Mouse (Mus musculus) stomach, postnatal 0 days (tissue): ENCODE data around the gene Hebp1.

Source experiments
- CTCF ChIP-seq: IDR thresholded peaks from 2 replicates; pipeline ENCODE4 v1.5.1; 2016; ENCODE audit warnings: antibody characterized with exemption, low read depth, mild to moderate bottlenecking, moderate library complexity
- EP300 ChIP-seq: optimal IDR thresholded peaks from 2 replicates; pipeline ENCODE3; 2016; ENCODE audit warnings: antibody characterized with exemption

GRCm38 (mm10) chr6:135232443-135233182, 34.8 kb upstream of the Hebp1 start:
- TF ChIP-seq CTCF (no peak), EP300 (no peak)
